Mouse (Mus musculus): ENCODE results near the gene Mcts2.

- no peak for TF ChIP-seq POLR2A (IDR thresholded peaks at IDR 0.05; ENCODE audit: control insufficient read depth, extremely low read depth, insufficient read depth, low read length, poor library complexity)
- TF ChIP-seq CTCF (IDR thresholded peaks at IDR 0.05; ENCODE audit: borderline replicate concordance, control insufficient read depth, extremely low read depth, insufficient read depth, low read length, poor library complexity): no peak
Measured at GRCm38 (mm10) chr2:152733201-152733600, 46.4 kb downstream of the Mcts2 start.

All from thymus, adult 2 months (tissue).